Mouse (Mus musculus) G1E (cell line): ENCODE results near the gene Ipo9. TPM values are rescaled to one million over a fixed set of nuclear protein-coding genes. Genes with fewer than 3 reads are reported as not detected.

Experiments
- ATAC-seq: 2 replicates; pipeline ENCODE4 v1.8.0; 2016; ENCODE audit warnings: mild to moderate bottlenecking; ENCODE audit not compliant: insufficient number of reproducible peaks, poor library complexity, low FRiP score, severe bottlenecking; ENCODE audit errors: extremely low read depth
- DNase-seq: peaks from one replicate; pipeline ENCODE4 v3.0.0; 2012; ENCODE audit warnings: low spot score
- H3K27me3 ChIP-seq: 2 replicates; pipeline ENCODE4 v1.6.1; 2012; ENCODE audit warnings: mild to moderate bottlenecking, low read length, inconsistent platforms; ENCODE audit not compliant: insufficient read depth
- H3K36me3 ChIP-seq: replicated peaks from 2 replicates; pipeline ENCODE3; 2012; ENCODE audit warnings: mild to moderate bottlenecking, inconsistent platforms
- H3K4me1 ChIP-seq: 2 replicates; pipeline ENCODE4 v1.6.1; 2012; ENCODE audit warnings: low read depth, low read length, inconsistent platforms, mixed read lengths; ENCODE audit not compliant: insufficient read depth
- H3K4me3 ChIP-seq: 2 replicates; pipeline ENCODE4 v1.5.1; 2012; ENCODE audit warnings: low read depth, mild to moderate bottlenecking, inconsistent platforms, low read length, moderate library complexity, mixed read lengths
- H3K9me3 ChIP-seq: replicated peaks from 2 replicates; pipeline ENCODE4 v1.6.1; 2012; ENCODE audit warnings: inconsistent platforms
- CTCF ChIP-seq: IDR thresholded peaks from 2 replicates; pipeline ENCODE4 v1.5.1; 2012; ENCODE audit warnings: low read depth, low read length, inconsistent platforms, mixed read lengths
- GATA1 ChIP-seq: IDR thresholded peaks from 2 replicates; pipeline ENCODE4 v1.6.1; 2012; ENCODE audit warnings: borderline replicate concordance, low read length, inconsistent platforms, mixed read lengths
- GATA2 ChIP-seq: IDR thresholded peaks from 2 replicates; pipeline ENCODE4 v1.6.1; 2012; ENCODE audit warnings: low read depth, low read length, inconsistent platforms, borderline replicate concordance
- POLR2AphosphoS5 ChIP-seq: IDR thresholded peaks from 2 replicates; pipeline ENCODE4 v1.6.1; 2012; ENCODE audit warnings: low read depth, low read length, inconsistent platforms; ENCODE audit not compliant: insufficient replicate concordance
- TAL1 ChIP-seq: conservative IDR thresholded peaks from 2 replicates; pipeline ENCODE4 v1.6.1; 2012; ENCODE audit warnings: low read depth, low read length, inconsistent platforms, mixed read lengths
- polyA plus RNA-seq: library from polyadenylated mRNA; stranded (reverse); fragments of >175 nt; gene quantifications from 2 replicates; pipeline ENCODE4 v1.2.3, GENCODE M21; 2012
- total RNA-seq, 2 experiments: library from RNA; stranded (forward) in 1 of 2; stranded (reverse) in 1 of 2; fragments of 200-1000 nt in 1 of 2; fragments of >200 nt in 1 of 2; fragmentation: Nextera tagmentation in 1 of 2; gene quantifications; 2 replicates each; pipeline ENCODE4 v1.2.3; 2014 to 2017

The Ipo9 gene
- total and polyA plus RNA-seq, 3 experiments, result 14.4 to 109 (median 63.8) TPM

- TF ChIP-seq CTCF (no peak), POLR2AphosphoS5 (no peak), GATA1 (no peak), TAL1 (no peak), GATA2 (no peak)
- no peaks in the 10 kb centered on the region for H3K36me3 ChIP-seq
- H3K4me1 ChIP-seq, result peaks cover 8% of the 10 kb centered on the region; the same call in 1 of the 2 replicates
- DNase-seq (no peak), ATAC-seq (no peak)
- H3K9me3 ChIP-seq, result no peaks in the 10 kb centered on the region
- H3K27me3 ChIP-seq, result peaks cover 44% of the 10 kb centered on the region
- no peak overlapping the region for H3K4me3 ChIP-seq
Measured at GRCm38 (mm10) chr1:135374175-135374867, 56.0 kb downstream of the Ipo9 start.

GRCm38 (mm10) chr1:135373171-135373677 lies 57.1 kb downstream of the Ipo9 start:
- ATAC-seq (no peak), DNase-seq (no peak)
- Histone ChIP-seq H3K36me3 (no peaks in the 10 kb centered on the region), H3K4me1 (peaks cover 10% of the 10 kb centered on the region; the same call in 1 of the 2 replicates), H3K9me3 (no peaks in the 10 kb centered on the region), H3K27me3 (peaks cover 53% of the 10 kb centered on the region), H3K4me3 (no peak overlapping the region)
- TF ChIP-seq GATA2 (no peak), POLR2AphosphoS5 (no peak), GATA1 (no peak), CTCF (no peak), TAL1 (no peak)

GRCm38 (mm10) chr1:135369415-135369814 lies 60.9 kb downstream of the Ipo9 start:
- TF ChIP-seq GATA2, result no peak
- no peak for TF ChIP-seq TAL1
- no peak for TF ChIP-seq GATA1
- no peak for TF ChIP-seq CTCF
- no peak for TF ChIP-seq POLR2AphosphoS5
- ATAC-seq, result no peak
- Histone ChIP-seq H3K36me3 (no peaks in the 10 kb centered on the region), H3K4me3 (no peak overlapping the region), H3K4me1 (peaks cover 4% of the 10 kb centered on the region; the same call in 1 of the 2 replicates), H3K27me3 (peaks cover 60% of the 10 kb centered on the region), H3K9me3 (no peaks in the 10 kb centered on the region)
- no peak for DNase-seq

GRCm38 (mm10) chr1:135368982-135369381 lies 61.3 kb downstream of the Ipo9 start:
- no peak for DNase-seq
- Histone ChIP-seq H3K36me3 (no peaks in the 10 kb centered on the region), H3K27me3 (peaks cover 58% of the 10 kb centered on the region), H3K9me3 (no peaks in the 10 kb centered on the region), H3K4me1 (peaks cover 4% of the 10 kb centered on the region; the same call in 1 of the 2 replicates), H3K4me3 (no peak overlapping the region)
- TF ChIP-seq GATA2 (no peak), POLR2AphosphoS5 (no peak), CTCF (no peak), GATA1 (no peak), TAL1 (no peak)
- ATAC-seq, result no peak

- Histone ChIP-seq H3K9me3 (no peaks in the 10 kb centered on the region), H3K4me3 (no peak overlapping the region), H3K27me3 (peaks cover 54% of the 10 kb centered on the region), H3K36me3 (no peaks in the 10 kb centered on the region), H3K4me1 (peaks cover 4% of the 10 kb centered on the region; the same call in 1 of the 2 replicates)
- peak; percentile 35 for DNase-seq
- TF ChIP-seq CTCF (peak; percentile 32; the same call in 1 of the 2 replicates), GATA2 (no peak)
- ATAC-seq, result no peak
Measured at GRCm38 (mm10) chr1:135368245-135368644, 62.1 kb downstream of the Ipo9 start.

GRCm38 (mm10) chr1:135367595-135367994 lies 62.7 kb downstream of the Ipo9 start:
- no peak overlapping the region for H3K4me3 ChIP-seq
- no peak for DNase-seq
- no peak for ATAC-seq
- H3K27me3 ChIP-seq, result peaks cover 48% of the 10 kb centered on the region
- H3K4me1 ChIP-seq, result peaks cover 4% of the 10 kb centered on the region; the same call in 1 of the 2 replicates
- no peak for TF ChIP-seq POLR2AphosphoS5
- TF ChIP-seq GATA2, result no peak
- TF ChIP-seq GATA1, result no peak
- no peaks in the 10 kb centered on the region for H3K9me3 ChIP-seq
- H3K36me3 ChIP-seq, result no peaks in the 10 kb centered on the region
